Mouse (Mus musculus) liver (tissue): ENCODE results near the gene Itgam.
"Not testable (repeated sequence)": the region's sequence is repeated elsewhere in the genome, so short reads cannot be mapped to it uniquely, and the experiment has no call there.

ENCODE experiments used
- DNase-seq: peaks from one replicate; pipeline ENCODE4 v3.0.0-alpha.2; 2020; ENCODE audit warnings: mixed read lengths

Gene Itgam

GRCm38 (mm10) chr7:128133596-128133995 is 71.2 kb downstream of the Itgam start:
- no peak for DNase-seq

DNA sequence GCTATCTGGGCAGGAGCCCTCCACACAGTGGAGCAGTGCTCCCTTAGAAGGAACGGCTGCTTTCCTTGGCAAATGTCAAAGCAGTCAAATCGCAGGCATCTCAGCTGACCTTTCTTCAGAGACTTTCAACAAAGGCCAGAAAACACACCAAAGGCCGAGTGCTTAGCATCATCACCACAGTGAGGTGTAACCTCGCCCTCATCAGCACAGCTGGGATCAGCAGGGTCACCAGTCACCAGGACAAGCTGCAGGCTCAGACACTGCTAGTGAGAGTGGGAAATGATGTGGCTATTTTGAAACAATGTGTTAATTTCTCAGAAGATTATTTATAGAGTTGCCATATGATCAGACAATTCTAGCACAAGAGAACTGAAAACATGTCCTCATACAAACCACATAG is 74.5 kb downstream of the Itgam start:
- no peak for DNase-seq

GRCm38 (mm10) chr7:128139611-128140010 is 77.2 kb downstream of the Itgam start:
- no peak for DNase-seq

GRCm38 (mm10) chr7:128150970-128151369 is 88.5 kb downstream of the Itgam start:
- DNase-seq: no peak

- DNase-seq: no peak
Measured at GRCm38 (mm10) chr7:128154076-128154475, 91.6 kb downstream of the Itgam start, which contains the start of gene Itgad. TSS of gene Itgad (plus strand) at chr7:128154376.

DNA sequence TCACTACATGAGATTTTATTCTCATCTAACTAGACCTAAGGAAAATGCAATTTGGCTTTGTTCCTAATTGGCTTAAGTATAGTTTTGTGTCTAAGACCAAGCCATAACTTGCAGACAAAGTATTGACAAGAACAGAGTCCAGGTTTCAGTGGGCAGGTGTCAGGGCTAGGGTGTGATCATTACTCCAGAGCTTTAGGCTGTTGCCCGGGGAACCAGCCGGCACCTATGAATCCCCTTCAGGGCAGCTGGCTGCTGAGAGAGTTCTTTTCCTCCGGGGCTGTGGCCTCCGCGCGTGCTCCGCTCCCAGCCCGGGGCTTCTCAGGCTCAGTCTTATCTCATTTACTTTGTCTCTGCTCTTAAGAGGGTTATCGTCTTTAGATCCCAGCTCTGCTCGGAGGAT is 92.5 kb downstream of the Itgam start:
- DNase-seq: no peak

DNA sequence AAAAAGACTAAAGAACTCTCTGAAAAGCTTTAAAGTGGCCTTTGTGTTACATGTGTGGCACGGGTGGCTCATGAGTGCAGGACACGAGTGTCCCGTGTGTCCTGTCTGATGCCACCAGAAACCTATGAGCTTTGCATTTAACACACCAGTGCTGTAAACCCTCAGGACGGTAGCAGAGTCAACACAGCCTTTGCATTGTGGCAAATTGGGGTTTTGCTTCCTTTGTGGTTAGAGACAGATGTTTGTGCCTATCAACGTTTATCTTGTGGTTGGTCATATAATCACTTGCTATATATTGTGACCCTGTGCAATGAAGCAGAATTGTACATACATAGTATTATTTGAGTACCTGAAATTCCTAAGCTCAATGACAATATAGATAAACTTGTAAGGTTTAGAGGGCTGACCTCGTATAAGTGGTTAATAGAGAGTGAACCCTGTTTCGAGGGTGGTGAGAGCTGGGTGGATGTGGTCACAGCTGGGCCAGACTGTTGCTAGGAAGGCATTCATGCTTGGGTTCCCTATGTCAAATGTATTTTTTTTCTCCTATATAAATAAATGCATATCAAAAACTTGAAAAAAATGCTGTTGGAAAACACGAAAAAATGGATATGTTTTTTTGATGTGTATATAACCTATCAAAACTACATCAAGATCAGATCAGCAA is 96.4 kb downstream of the Itgam start:
- DNase-seq: not testable (repeated sequence)

DNA sequence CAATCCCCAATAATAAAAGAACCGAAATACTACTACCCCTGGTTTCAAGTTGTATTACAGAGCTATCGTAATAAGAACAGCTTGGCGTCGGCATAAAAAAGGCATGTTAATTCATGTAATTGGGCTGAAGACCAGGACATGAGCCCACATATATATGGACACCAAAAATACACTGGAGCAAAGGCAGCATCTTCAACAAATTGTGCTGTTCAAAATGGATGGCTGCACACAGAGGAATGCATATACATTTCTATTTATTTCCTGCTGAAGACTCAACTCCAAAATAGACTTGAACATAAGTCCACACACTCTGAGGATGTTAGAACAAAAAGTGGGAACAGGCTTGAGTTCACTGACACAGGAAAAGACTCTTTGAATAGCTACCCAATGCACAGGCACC is 101.6 kb downstream of the Itgam start:
- DNase-seq: no peak

DNA sequence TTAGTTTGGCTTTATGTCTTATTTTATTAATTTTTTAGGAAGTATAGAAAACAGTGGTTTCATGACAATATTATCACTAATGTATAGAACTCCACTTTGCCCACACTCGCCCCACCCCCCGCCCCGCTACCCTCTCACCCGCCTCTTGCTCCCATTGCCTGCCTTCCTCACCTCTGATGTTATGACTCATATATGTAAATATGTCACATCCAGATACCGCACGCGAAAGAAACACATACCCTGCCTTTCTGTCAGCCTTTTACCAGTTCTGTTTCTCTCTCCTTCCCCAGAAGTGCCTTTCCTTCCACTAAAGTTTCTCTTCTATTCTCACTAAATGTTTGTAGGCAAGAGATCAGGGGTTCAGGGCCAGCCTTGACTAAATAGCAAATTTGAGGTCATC is 104.0 kb downstream of the Itgam start:
- no peak for DNase-seq
